14 mouse cellular contexts compared by ENCODE assay signal in the genomic region with DNA sequence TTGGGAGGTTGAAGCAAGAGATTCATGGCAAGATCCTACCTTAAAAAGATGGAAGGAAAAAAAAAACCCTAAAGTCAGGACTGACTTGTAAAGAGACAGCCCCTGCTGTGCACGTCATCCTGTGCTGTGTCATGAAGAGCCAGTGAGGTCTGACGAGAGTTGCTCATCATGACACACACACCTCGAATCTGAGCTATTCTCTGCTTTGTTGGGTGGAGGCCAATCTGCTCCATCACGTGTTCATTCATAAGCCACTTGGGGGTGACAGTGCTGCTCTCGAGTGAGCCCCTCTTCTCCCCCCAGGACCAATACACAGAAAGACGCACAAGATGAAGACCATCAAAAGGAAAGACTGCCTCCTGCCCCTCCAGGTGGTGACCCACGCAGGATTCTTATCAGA.
"Had no signal": no experiment of that assay in that cellular context is flagged by ENCODE, and none has a peak within 500 bp of the region (broad histone marks: within the 10 kb centered on the region; RNA-seq: fewer than 3 reads in every experiment).

No protein-coding gene starts in this region.

- H3K27ac ChIP-seq: left cerebral cortex, adult 2 months; limb, embryonic 10.5 days; liver, embryonic 15.5 days; midbrain, embryonic 15.5 days; stomach, postnatal 0 days had no signal

- H3K4me3 ChIP-seq: left cerebral cortex, adult 2 months; limb, embryonic 10.5 days; liver, embryonic 15.5 days; megakaryocyte, embryonic 14.5 days; midbrain, embryonic 15.5 days had no signal

- DNase-seq: kidney, postnatal 10 days; kidney, postnatal 4 days; lung, adult 2 months; lung, postnatal 4 days; right cerebral cortex, adult 18-20 months; right cerebral cortex, postnatal 25 days; thymus, postnatal 4 days had no signal

- ATAC-seq: lung, postnatal 0 days; midbrain, embryonic 15.5 days had no signal
